Mouse (Mus musculus): ENCODE measurements around the gene Kcnd2. TPM values are rescaled to one million over a fixed set of nuclear protein-coding genes. Genes with fewer than 3 reads are reported as not detected.

Gene Kcnd2
- 0.16 and 0.26 TPM in 2 replicates for polyA plus RNA-seq (2015; fragmentation: Nextera tagmentation; extraction: Ambion mirVana)

DNA sequence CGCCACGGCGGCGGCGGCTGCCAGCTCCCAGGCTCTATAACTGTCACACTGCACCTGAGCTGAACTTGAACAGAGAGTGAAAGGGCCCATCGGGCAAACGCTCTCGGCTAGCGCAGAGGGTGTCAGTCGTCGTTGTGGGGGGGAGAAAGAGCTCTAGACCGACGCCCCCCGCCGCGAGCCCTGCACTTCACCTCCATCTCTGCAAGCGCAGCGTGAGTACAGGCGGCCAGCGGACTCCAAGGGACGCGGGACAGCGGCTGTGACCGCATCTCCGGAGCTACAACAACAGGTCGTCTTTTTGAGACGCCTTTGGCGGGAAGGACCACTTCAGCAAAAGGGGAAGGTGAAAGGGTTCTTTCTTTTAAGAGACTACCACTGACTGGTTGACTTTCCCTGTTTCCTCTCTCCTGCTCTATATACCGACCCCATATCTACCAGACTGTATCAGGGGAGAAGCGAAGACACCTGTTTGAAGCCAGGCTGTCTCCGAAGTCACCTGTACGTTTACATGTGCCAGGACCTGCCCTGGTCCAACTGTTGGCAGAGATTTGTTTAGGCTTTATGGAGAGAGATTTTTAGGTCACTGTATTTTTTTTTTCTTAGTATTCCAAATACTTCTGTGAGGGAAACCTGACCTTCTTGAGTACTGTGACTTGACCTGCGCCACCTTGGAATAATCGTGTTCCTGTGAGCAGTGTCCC, at the start of gene Kcnd2:
Gene Kcnd2 (plus strand): TSS at position 13 of the 701 bp plus-strand sequence.

